Mouse (Mus musculus) heart, adult 8-10 months (tissue): Measurements from ENCODE around the gene B230217C12Rik. TPM values are rescaled to one million over a fixed set of nuclear protein-coding genes. Genes with fewer than 3 reads are reported as not detected.
"Not testable (repeated sequence)": the region's sequence is repeated elsewhere in the genome, so short reads cannot be mapped to it uniquely, and the experiment has no call there.

Experiments used
- DNase-seq: peaks from one replicate; pipeline ENCODE4 v3.0.0; 2022; ENCODE audit warnings: low spot score
- total RNA-seq, 4 experiments: library from RNA; stranded (reverse); gene quantifications; 2 replicates each; pipeline ENCODE4 v1.2.4; 2022

The B230217C12Rik gene
- total RNA-seq, 4 experiments from 2014 or later: 0.22 to 1.7 (median 0.51) TPM

GRCm38 (mm10) chr11:97865421-97865820, 24.8 kb downstream of the B230217C12Rik start:
- no peak for DNase-seq

GRCm38 (mm10) chr11:97866091-97866888, 25.7 kb downstream of the B230217C12Rik start:
- no peak for DNase-seq

DNA sequence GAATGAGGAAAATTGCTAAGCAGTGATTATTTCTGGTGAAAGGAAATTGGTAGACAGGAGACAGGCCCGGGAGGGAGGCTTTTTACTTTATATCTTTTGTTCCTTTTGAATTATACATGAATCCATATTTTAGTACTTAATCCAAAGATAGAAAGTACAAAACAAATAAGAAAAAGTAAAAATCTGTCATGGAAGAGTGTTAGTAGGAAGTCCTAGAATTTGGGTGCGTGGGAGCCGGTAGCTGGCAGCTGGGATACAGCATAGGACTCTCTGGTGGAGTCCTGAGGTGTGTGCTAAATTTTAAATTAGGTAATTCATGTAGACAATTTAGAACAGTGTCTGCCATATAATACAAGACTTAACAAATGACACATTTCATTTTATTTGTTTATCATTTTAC, 27.0 kb downstream of the B230217C12Rik start:
- no peak for DNase-seq

DNA sequence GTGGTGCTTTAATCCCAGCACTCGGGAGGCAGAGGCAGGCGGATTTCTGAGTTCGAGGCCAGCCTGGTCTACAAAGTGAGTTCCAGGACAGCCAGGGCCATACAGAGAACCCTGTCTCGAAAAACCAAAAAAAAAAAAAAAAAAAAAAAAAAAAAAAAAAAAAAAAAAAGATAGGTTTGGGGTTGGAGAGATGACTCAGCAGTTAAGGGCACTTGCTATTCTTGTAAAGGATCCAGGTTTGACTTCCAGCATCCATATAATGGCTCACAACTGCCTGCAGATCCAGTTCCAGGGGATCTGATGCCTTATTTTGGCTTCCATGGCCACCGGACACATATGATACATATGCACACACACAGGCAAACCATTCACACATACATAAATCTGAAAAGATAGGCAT, 31.8 kb downstream of the B230217C12Rik start:
- not testable (repeated sequence) for DNase-seq

DNA sequence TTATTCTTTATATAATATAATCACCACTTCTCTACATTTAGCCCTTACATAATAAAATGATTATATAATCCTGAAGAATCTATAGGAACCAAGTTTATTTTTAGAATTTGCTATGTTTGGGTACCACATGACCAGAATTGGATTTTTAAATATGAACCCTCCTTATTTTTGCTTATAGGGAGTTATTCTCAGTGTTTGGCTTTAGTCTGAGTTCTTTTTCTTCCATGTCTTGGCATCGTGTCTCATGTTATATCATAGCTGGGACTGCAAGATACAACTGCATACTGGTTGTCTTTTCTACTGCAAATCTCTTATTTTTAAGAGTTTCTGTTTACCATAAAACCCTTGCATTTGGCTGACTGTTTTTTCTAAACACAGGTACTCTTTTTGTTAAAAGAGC, 33.8 kb downstream of the B230217C12Rik start:
- DNase-seq: no peak

DNA sequence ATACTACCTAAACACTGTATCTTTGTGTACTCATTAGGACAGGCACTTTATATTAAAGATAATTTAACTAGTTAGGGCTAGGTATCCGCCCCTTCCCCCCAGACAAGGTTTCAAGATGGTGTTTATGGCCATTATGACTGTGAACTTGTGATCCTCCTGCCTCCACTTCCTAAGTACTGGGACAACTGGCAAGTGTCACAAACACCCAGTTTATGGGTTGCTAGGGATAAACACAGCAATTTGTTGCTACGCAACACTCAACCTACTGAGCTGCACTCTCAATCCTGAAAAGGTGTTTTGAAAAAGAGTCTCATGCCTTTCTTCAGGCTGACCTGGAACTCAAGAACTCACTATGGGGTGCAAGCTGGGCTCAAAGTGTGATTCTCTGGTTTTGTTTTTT, 36.8 kb downstream of the B230217C12Rik start:
- DNase-seq: no peak

DNA sequence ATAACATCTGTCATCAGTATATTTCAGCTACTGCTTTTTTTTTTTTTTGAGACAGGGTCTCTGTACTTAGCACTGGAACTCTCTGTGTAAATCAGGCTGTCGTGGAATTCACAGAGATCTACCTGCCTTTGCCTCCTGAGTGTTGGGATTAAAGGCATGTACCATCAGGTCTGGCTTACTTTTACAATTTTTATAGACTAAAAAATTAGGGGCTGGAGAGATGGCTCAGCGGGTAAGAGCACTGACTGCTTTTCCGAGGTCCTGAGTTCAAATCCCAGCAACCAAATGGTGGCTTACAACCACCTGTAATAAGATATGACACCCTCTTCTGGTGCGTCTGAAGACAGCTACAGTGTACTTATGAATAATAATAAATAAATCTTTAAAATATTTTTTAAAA, 39.8 kb downstream of the B230217C12Rik start:
- DNase-seq: no peak

DNA sequence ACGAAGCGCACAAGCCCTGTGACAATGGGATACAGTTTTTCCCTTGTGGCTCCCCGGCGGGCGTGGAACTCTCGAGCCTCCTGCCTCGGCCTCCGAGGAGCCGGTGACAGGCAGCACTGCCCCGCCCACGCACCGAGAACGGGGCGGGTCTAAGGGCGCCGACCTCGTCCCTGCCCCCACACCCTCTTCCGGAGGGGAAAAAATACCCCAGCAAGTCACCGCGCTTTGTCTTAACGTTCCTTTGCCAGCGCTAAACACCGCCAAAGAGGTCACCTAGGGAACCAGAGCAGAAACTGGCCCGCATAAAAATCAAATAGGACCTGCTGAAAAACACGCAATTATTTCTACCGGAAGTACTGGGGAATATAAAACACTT, 43.0 kb downstream of the B230217C12Rik start:
- peak; percentile 61 for DNase-seq

- peak; percentile 97 for DNase-seq
Observed at GRCm38 (mm10) chr11:97883918-97884600, 43.5 kb downstream of the B230217C12Rik start, which contains the start of gene Fbxo47. Gene Fbxo47, minus strand, starts transcription at chr11:97884154.

GRCm38 (mm10) chr11:97884601-97885185, 44.1 kb downstream of the B230217C12Rik start:
- DNase-seq: no peak

GRCm38 (mm10) chr11:97885296-97885915, 44.8 kb downstream of the B230217C12Rik start:
- no peak for DNase-seq

- DNase-seq: no peak
Observed at GRCm38 (mm10) chr11:97891821-97892220, 51.2 kb downstream of the B230217C12Rik start.

Other genes starting within 250 kb of the B230217C12Rik start
- gene Epop, start 211.1 kb upstream of the B230217C12Rik start, total RNA-seq: 1 to 10 TPM in 3 of 4 experiments, under 1 TPM in 1; 0.92 to 1.7 (median 1.2) TPM
- gene Mllt6, start 177.4 kb upstream of the B230217C12Rik start, total RNA-seq: 10 to 100 TPM; 68.8 to 84.0 (median 69.8) TPM
- 100 to 1,000 TPM; 133 to 158 (median 141) TPM for gene Cisd3, start 155.0 kb upstream of the B230217C12Rik start, total RNA-seq
- gene Pcgf2, start 140.3 kb upstream of the B230217C12Rik start, total RNA-seq: 1 to 10 TPM; 4.6 to 6.3 (median 5.3) TPM
- gene Psmb3, start 137.4 kb upstream of the B230217C12Rik start, total RNA-seq: 100 to 1,000 TPM; 145 to 154 (median 150) TPM
- 10 to 100 TPM; 21.9 to 26.6 (median 25.6) TPM for gene Pip4k2b, start 96.1 kb upstream of the B230217C12Rik start, total RNA-seq
- gene Cwc25, start 74.2 kb upstream of the B230217C12Rik start, total RNA-seq: 1 to 10 TPM; 6.1 to 7.1 (median 6.3) TPM
- not detected for gene 1700001P01Rik, start 64.9 kb upstream of the B230217C12Rik start, total RNA-seq
- gene Rpl23, start 58.3 kb upstream of the B230217C12Rik start, total RNA-seq: 100 to 1,000 TPM; 425 to 610 (median 521) TPM
- gene Lasp1, start 41.8 kb upstream of the B230217C12Rik start, total RNA-seq: 10 to 100 TPM; 20.1 to 32.0 (median 25.8) TPM
- under 1 TPM; 0.28 to 0.56 (median 0.31) TPM for gene Fbxo47, start 43.4 kb downstream of the B230217C12Rik start, total RNA-seq
- gene Plxdc1, start 145.7 kb downstream of the B230217C12Rik start, total RNA-seq: 1 to 10 TPM; 2.7 to 4.5 (median 3.4) TPM
- under 1 TPM; 0.22 to 0.87 (median 0.45) TPM for gene Arl5c, start 155.4 kb downstream of the B230217C12Rik start, total RNA-seq
- 1 to 10 TPM; 6.2 to 8.5 (median 6.5) TPM for gene Cacnb1, start 182.3 kb downstream of the B230217C12Rik start, total RNA-seq
- gene Rpl19, start 185.9 kb downstream of the B230217C12Rik start, total RNA-seq: 100 to 1,000 TPM; 503 to 616 (median 589) TPM
- gene Stac2, start 212.7 kb downstream of the B230217C12Rik start, total RNA-seq: under 1 TPM; 0.16 to 0.23 (median 0.19) TPM